Mouse (Mus musculus) embryo, embryonic 11.5 days (tissue): Measurements from ENCODE around the gene Fbxl3.

ENCODE experiments used
- DNase-seq: peaks from one replicate; pipeline ENCODE4 v3.0.0-alpha.2; 2012; ENCODE audit warnings: low read depth, low spot score

Gene Fbxl3

GRCm38 (mm10) chr14:103099238-103099933, at the start of gene Fbxl3:
TSS of gene Fbxl3 (minus strand) at chr14:103099566.
- DNase-seq = peak; percentile 82

GRCm38 (mm10) chr14:103131991-103132390, 32.6 kb upstream of the Fbxl3 start:
- peak; percentile 5 for DNase-seq

GRCm38 (mm10) chr14:103125756-103126155, 26.4 kb upstream of the Fbxl3 start:
- no peak for DNase-seq

DNA sequence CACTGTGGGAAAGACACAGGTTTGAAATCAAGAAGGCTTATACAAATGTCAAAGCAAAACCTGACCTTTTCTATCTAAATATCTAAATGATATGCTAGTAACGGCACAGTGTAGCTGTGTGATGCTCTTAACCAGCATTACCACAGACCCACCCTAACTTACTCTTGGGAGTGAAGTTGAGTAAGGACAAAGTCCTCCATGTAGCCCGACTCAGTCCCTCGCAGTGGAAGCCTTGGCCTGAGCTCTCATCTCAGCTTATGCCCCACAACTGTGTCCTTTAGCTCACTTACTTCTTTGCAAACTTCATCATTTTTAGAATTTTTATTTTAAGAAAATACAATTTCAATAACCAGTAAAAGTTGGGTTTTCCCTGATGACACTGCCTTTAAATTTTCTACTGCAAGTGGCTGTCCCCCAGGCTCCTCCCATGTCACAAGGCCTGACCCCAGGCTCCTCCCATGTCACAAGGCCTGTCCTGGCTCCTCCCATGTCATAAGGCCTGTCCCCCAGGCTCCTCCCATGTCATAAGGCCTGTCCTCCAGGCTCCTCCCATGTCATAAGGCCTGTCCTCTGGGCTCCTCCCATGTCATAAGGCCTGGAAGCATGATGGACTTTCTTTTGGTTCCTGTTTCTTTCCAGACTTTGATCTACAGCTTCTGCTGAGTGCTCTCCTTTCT, 15.8 kb upstream of the Fbxl3 start:
- DNase-seq = no peak

DNA sequence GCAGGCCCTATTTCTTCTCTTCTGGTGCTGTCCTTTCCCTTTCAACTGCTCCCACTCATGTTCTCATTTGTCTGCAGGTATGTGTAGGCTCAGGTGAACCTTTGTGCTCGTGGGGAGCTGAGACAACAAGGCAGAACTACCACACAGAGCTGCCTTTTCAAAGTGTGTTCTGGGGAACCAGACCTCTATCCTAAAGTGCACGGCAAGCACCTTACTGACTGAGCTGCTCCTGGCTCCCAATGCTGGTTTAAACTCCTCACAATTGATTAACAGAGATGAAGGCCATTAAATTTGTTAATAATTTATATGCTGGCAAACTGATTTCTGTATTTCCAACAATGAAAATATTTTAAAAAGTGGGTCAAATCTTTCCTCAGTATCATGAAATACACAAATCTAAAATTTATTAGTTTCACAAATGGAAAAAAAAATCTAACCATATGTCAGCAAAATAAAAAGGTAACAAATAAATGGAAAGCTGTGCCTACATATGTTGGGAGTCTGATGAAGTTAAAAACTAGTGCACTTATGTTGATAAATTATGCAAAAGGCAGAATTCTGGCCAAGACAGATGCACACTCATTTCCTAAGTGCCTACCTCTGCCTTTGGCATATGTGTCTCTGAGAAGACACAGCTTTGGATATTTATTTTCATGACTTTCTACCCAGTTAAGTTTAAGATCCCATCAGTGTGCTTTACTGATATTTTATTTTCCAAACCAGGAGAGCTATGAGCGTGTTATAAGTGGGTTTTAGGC, 13.4 kb upstream of the Fbxl3 start:
- no peak for DNase-seq

DNA sequence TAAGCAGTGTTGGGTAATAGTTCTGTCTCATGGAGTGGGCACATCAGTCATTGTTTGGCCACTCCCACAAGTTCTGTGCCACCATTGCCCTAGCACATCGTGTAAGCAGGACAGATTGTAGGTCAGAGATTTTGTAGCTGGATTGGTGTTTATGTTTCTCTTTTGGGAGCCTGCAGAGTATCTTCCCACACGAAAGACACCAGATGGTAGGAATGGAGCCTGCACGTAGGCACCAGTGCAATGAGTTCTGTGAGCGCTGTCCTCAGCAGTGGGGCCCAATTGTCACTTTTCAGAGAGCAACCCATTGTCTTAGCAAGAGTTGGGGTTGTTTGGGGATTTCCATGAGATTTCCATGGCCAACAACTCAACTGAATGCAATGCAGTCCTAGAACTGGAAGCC, 10.6 kb upstream of the Fbxl3 start:
- DNase-seq = no peak

DNA sequence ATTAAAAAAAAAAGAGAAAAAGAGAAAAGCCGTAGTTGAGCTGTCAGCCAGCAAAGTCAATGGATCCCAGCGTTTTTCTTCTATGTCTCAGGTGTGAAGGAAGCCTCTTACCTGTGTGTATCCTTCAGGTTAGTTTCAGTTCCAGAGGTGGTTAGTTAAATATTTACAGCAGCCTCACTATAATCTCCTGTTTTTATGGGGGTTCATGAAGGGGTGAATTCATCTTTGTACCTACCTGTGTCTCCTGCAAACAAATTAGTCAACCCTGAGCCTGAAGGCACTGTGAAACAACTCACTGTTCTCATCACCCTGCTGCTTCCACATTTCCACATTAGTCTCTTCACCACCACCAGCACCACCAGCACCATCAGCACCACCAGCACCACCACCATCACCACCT, 6.9 kb upstream of the Fbxl3 start:
- DNase-seq = no peak

DNA sequence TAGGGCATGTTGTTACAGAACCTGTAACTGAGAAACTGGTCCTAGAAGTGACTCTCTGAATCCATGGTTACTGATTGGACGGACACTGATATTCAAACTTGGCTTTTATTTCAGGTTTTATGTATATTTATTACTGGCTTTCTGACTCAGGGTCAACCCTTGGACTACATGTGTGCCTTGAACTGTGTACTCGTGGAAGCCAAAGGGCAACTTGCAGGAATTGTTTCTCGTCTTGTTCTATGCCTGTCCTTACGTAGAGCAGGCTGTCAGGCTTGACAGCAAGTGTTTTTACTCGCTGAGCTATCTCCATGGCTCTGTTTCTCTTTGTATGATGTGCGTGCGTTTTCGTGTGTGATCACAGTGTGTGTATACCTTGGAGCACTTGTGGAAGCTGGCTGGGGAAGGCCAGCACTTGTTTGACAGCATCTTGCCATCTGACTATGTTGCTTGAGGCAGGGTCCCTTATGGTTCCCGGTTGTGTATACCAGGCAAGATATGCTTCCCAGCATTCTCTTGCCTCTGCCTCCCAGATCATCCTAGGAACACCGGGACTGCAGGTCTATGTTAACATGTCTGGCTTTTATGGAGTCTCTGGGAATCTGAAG, 3.5 kb upstream of the Fbxl3 start:
- no peak for DNase-seq

DNA sequence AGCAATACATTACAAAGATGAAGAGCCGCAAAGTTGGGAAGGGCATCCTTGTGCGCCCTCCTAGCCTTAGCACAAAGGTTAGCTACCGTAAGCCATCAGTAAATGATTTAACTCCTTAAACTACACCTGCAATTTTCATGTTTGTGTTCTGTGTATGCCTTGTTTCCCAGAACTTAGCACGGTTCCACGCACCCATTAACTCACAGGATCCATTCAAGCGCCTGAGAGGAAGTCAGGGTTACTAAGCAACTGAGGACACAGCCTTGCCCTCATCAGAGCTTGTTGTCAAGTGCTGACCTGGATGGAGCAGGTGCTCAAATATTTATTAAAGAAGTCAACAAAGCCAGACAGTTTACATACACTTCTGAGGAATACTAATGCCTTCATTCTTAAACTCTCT, 2.9 kb upstream of the Fbxl3 start:
- no peak for DNase-seq

- no peak for DNase-seq
Observed at GRCm38 (mm10) chr14:103101171-103101570, 1.8 kb upstream of the Fbxl3 start.

DNA sequence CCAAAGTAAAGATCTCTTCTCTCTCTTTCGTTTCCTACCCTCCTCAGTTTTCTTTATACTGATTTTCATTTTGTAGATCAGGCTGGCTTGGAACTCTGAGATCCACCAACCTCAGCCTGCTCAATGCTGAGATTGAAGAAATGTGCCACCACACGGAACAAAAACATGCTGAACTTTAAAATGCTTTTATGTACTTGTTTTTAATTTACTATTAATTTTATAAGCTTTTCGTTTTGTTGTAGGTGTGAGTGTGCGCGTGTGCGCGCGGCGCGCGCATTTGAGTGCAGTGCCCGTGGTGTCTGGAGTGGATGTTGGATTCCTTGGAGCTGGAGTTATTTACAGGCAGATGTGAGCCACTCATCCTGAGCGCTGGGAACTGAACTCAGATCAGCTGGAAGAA, 930 bp upstream of the Fbxl3 start:
- DNase-seq = no peak

DNA sequence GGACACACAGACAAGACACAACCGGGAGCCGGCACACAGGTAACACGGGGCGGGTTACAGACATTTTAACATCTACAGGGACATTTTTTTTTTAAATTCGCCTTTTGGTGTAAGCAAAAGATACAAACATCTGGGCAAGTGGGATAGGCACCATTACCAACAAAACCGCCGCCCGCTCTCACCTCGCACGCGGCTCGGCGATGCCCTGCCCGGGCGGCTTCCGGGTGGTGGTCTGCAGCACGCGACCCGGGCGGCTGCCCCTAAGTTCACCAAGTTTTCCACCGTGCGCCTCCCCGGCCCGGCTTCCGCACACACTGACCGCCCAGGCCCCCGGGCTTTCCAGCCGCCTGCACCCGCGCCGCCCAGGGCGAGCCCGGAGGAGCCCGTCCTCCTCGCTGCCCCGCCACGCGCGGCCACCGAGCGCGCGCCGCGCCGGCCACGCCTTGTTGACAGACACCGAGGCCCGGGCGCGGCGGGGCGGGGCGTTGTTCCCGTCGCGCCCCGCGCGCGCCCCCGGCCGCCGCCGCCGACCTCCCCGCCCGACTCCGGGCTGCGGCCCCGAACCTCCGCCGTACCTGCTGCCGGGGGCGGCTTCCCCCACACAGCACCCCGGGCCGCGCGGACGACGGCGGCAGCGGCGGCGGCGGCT, 655 bp downstream of the Fbxl3 start:
- DNase-seq = peak; percentile 76

GRCm38 (mm10) chr14:103098213-103098586, 1.2 kb downstream of the Fbxl3 start:
- no peak for DNase-seq

GRCm38 (mm10) chr14:103096621-103097020, 2.7 kb downstream of the Fbxl3 start:
- no peak for DNase-seq

GRCm38 (mm10) chr14:103095826-103096225, 3.5 kb downstream of the Fbxl3 start:
- no peak for DNase-seq

DNA sequence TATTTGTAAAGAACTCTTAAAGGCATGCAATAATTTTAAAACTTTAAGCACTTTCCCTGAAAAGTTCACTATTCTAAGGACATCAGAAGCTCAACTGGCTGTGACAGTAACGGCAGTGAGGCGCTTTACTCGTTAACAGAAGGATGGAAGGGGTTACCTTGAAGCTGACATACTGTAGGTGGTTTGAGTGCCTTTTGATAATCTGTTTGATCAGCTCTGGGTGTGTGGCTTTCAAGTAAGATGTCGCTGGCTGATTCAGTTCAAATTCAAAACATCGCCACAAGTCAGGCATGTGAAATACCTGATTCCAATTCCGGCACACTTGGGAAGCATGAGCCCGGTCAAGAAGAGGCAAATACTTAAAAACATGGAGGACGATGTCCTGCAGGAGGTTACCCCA, 4.3 kb downstream of the Fbxl3 start:
- no peak for DNase-seq

DNA sequence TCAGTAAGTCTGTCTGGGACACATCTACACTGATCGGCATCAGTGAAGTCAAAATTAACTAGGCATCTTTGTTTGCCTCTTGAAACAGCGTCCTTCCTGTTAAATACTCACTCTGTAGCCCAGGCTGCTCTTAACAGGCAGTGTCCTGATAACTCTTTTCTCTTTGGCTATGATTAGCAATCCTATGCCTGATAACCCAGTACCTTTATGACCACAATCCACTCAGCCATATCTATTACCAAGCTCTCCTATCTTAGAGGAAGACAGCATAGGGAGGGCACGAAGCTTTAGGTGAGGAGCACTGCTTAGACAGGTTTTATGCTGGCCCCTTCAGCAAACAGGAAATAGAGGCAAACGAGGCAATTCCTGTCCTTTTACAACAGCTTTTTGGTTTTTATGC, 5.7 kb downstream of the Fbxl3 start:
- no peak for DNase-seq

DNA sequence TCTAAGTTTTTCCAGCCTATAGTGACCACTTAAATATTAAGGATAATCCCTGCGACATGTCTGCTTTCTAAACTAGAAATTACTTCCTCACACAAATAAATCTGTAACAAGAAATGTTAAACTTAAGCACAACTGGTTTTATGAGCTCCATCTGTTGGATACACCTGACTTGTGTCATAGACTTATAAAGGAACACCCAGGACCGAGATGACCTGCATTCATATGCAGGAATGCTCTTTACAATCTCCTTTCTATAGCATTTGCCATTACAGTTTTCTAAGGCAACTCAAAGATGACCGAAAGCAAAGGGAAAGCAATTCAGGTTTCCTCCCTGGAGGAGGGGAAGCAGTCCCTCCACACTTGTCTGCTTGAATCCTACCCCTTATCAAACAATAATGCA, 6.1 kb downstream of the Fbxl3 start:
- DNase-seq = no peak

DNA sequence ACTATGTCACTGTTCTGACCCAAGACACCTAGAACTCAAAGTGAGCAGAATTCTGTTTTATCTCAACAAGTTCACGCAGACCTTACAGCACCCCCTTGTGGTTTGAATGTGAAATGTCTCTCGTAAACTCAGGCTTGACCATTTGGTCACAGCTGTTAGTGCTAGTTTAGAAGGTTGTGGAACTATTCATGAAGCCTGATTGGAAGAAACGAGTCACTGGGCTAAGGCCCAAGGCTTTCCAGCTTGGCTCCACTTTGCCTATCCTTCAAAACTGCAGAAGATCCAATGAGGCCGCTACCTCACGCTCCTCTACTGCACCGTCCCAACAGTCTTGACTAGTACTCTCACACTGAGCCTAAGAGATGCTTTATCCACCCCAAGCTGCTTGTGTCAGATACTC, 10.7 kb downstream of the Fbxl3 start:
- DNase-seq = peak; percentile 51

GRCm38 (mm10) chr14:103087846-103088245, 11.5 kb downstream of the Fbxl3 start:
- no peak for DNase-seq

GRCm38 (mm10) chr14:103086671-103087324, 12.6 kb downstream of the Fbxl3 start:
- DNase-seq = no peak
